Mouse (Mus musculus): ENCODE measurements at regions not wholly inside any gene's neighbourhood (a gene's known extent, or its start where the extent isn't known, plus 50 kb on each side); places are given as distances from the start of the nearest gene placed in this dataset.

GRCm38 (mm10) chr13:42358588-42358987 is 57.3 kb downstream of the Edn1 start:
- in situ Hi-C loops (cut with MboI; ENCODE audit: low sequenced_read_pairs) = no loop called here

- in situ Hi-C loops (cut with MboI; ENCODE audit: low sequenced_read_pairs) = no loop called here
Measured at GRCm38 (mm10) chr13:42367655-42368554, 66.6 kb downstream of the Edn1 start.

- in situ Hi-C loops (cut with MboI; ENCODE audit: low sequenced_read_pairs) = no loop called here
Measured at GRCm38 (mm10) chr13:42369826-42370225, 68.5 kb downstream of the Edn1 start.

- in situ Hi-C loops (cut with MboI; ENCODE audit: low sequenced_read_pairs) = no loop called here
Measured at GRCm38 (mm10) chr13:42372201-42372600, 70.9 kb downstream of the Edn1 start.

- in situ Hi-C loops (cut with MboI; ENCODE audit: low sequenced_read_pairs) = no loop called here
Measured at GRCm38 (mm10) chr13:42374181-42374596, 72.9 kb downstream of the Edn1 start.

GRCm38 (mm10) chr13:42379675-42380074 is 78.4 kb downstream of the Edn1 start:
- in situ Hi-C loops (cut with MboI; ENCODE audit: low sequenced_read_pairs) = no loop called here

GRCm38 (mm10) chr13:42383099-42383498 is 81.8 kb downstream of the Edn1 start:
- in situ Hi-C loops (cut with MboI; ENCODE audit: low sequenced_read_pairs) = no loop called here

- in situ Hi-C loops (cut with MboI; ENCODE audit: low sequenced_read_pairs) = no loop called here
Measured at GRCm38 (mm10) chr13:42390389-42390788, 89.1 kb downstream of the Edn1 start.

GRCm38 (mm10) chr13:42391330-42392005 is 90.2 kb downstream of the Edn1 start:
- in situ Hi-C loops (cut with MboI; ENCODE audit: low sequenced_read_pairs) = no loop called here

- in situ Hi-C loops (cut with MboI; ENCODE audit: low sequenced_read_pairs) = no loop called here
Measured at GRCm38 (mm10) chr13:42392701-42393100, 91.4 kb downstream of the Edn1 start.

GRCm38 (mm10) chr13:42394572-42394971 is 93.3 kb downstream of the Edn1 start:
- in situ Hi-C loops (cut with MboI; ENCODE audit: low sequenced_read_pairs) = no loop called here

GRCm38 (mm10) chr13:42401513-42401912 is 100.2 kb downstream of the Edn1 start:
- in situ Hi-C loops (cut with MboI; ENCODE audit: low sequenced_read_pairs) = no loop called here

GRCm38 (mm10) chr13:42403231-42404020 is 102.2 kb downstream of the Edn1 start:
- in situ Hi-C loops (cut with MboI; ENCODE audit: low sequenced_read_pairs) = no loop called here

- in situ Hi-C loops (cut with MboI; ENCODE audit: low sequenced_read_pairs) = no loop called here
Measured at GRCm38 (mm10) chr13:42412652-42413282, 111.5 kb downstream of the Edn1 start.

- in situ Hi-C loops (cut with MboI; ENCODE audit: low sequenced_read_pairs) = no loop called here
Measured at GRCm38 (mm10) chr13:42446921-42447320, 145.6 kb downstream of the Edn1 start.

GRCm38 (mm10) chr13:42453665-42454064 is 152.4 kb downstream of the Edn1 start:
- in situ Hi-C loops (cut with MboI; ENCODE audit: low sequenced_read_pairs) = no loop called here

GRCm38 (mm10) chr13:42459892-42460291 is 158.6 kb downstream of the Edn1 start:
- in situ Hi-C loops (cut with MboI; ENCODE audit: low sequenced_read_pairs) = no loop called here

GRCm38 (mm10) chr13:42478825-42479224 is 177.5 kb downstream of the Edn1 start:
- in situ Hi-C loops (cut with MboI; ENCODE audit: low sequenced_read_pairs) = no loop called here

- in situ Hi-C loops (cut with MboI; ENCODE audit: low sequenced_read_pairs) = no loop called here
Measured at GRCm38 (mm10) chr13:42490956-42491680, 189.3 kb upstream of the Phactr1 start.

- in situ Hi-C loops (cut with MboI; ENCODE audit: low sequenced_read_pairs) = no loop called here
Measured at GRCm38 (mm10) chr13:42494371-42494770, 186.1 kb upstream of the Phactr1 start.

Data from CH12F3 (cell line).